Mouse (Mus musculus): ENCODE results near the gene Dlgap4. TPM values are rescaled to one million over a fixed set of nuclear protein-coding genes. Genes with fewer than 3 reads are reported as not detected.

The Dlgap4 gene
- total and polyA plus RNA-seq, 2 experiments from 2014 or later: 166 to 173 TPM

DNA sequence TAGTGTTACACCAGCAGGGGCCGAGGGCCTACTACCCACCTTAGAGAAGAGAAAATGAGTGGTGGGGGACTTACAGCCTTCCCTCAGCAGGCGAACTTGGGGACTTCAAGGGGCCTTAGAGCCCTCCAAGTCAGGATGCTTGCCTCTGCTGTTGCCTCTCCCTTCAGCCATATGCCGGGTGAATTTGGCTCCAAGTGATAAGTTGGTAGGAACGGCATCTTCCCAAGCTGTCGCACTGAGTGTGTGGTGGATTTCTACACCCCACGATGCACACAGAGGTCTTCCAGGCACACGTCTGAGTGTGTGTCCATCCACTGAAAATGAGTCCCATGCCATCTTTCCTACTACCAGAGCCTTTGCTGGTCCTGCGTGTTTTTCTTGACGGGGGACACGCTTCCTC, 49.7 kb downstream of the Dlgap4 start:
- no peak for ATAC-seq
- WGBS: 78% methylated on average over 10 of the region's 10 CpGs
- Histone ChIP-seq H3K27ac (no peak overlapping the region), H3K4me1 (ENCODE audit: insufficient read depth, low read length) (peaks cover 8% of the 10 kb centered on the region), H3K9ac (replicated peaks; ENCODE audit: low read length) (no peak overlapping the region), H3K4me3 (ENCODE audit: low read length) (no peak overlapping the region), H3K27me3 (ENCODE audit: insufficient read depth, low read length) (no peaks in the 10 kb centered on the region), H3K4me2 (ENCODE audit: low read depth, low read length) (no peak overlapping the region), H3K9me3 (ENCODE audit: low read length) (no peaks in the 10 kb centered on the region), H3K36me3 (ENCODE audit: insufficient read depth, low read length) (no peaks in the 10 kb centered on the region)
- DNase-seq (ENCODE audit: low spot score): no peak
- no peak for TF ChIP-seq CTCF (IDR thresholded peaks at IDR 0.05; ENCODE audit: low read depth)

DNA sequence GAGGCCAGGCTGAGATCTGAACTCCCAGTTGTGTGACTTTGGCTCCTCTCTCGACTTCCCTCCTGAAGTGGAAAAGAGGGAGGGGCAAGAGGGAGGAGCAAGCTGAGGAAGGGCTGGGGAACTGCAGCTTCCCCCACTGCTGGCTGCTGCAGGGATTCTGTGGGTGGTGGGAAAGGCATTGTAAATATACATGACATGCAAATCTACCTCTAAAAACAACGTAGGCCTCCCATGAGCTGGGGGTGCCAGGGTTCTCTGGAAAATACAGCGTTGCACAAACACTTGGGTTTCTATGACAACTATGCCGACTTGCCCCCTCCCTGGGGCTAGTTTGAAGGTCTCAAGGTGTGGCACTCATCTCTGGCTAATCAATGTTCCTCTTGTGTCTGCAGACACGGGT, 50.9 kb downstream of the Dlgap4 start:
- DNase-seq (ENCODE audit: low spot score): no peak
- H3K4me1 ChIP-seq (ENCODE audit: insufficient read depth, low read length): peaks cover 8% of the 10 kb centered on the region
- 19% methylated on average over 5 of the region's 5 CpGs for WGBS
- no peak overlapping the region for H3K4me2 ChIP-seq (ENCODE audit: low read depth, low read length)
- no peaks in the 10 kb centered on the region for H3K27me3 ChIP-seq (ENCODE audit: insufficient read depth, low read length)
- no peak for TF ChIP-seq CTCF (IDR thresholded peaks at IDR 0.05; ENCODE audit: low read depth)
- H3K36me3 ChIP-seq (ENCODE audit: insufficient read depth, low read length): no peaks in the 10 kb centered on the region
- no peak overlapping the region for H3K27ac ChIP-seq
- no peak for ATAC-seq
- H3K4me3 ChIP-seq (ENCODE audit: low read length): no peak overlapping the region
- H3K9ac ChIP-seq (replicated peaks; ENCODE audit: low read length): no peak overlapping the region
- no peaks in the 10 kb centered on the region for H3K9me3 ChIP-seq (ENCODE audit: low read length)

DNA sequence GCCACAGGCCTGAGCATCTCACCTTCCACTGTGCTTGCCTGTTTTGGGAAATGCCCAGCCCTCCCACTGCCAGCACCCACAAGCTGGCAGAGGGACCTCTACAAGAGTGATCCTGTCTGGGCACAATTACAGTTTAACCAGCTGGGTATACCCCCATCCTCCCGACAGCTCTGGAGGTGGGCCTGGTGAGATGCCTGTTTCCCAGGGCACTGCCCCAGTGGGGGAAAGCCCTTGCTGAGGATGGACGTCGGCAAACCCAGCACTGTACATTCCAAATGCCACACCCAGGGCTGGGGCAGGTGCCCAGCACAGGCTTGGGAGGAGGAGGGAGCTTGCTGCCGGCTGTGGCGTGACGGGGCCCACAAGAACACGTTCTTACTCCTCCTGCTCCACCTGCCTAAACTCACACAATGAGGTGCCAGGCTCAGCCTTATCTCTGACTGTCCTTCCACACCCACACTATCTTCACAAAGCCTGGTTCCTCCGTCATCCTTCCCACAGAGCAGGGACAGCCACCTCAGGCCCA, 51.6 kb downstream of the Dlgap4 start:
- TF ChIP-seq CTCF (IDR thresholded peaks at IDR 0.05; ENCODE audit: low read depth): no peak
- peaks cover 8% of the 10 kb centered on the region for H3K4me1 ChIP-seq (ENCODE audit: insufficient read depth, low read length)
- DNase-seq (ENCODE audit: low spot score) (no peak), ATAC-seq (no peak)
- no peaks in the 10 kb centered on the region for H3K36me3 ChIP-seq (ENCODE audit: insufficient read depth, low read length)
- H3K9ac ChIP-seq (replicated peaks; ENCODE audit: low read length): no peak overlapping the region
- H3K9me3 ChIP-seq (ENCODE audit: low read length): no peaks in the 10 kb centered on the region
- no peak overlapping the region for H3K27ac ChIP-seq
- WGBS: 52% methylated on average over 8 of the region's 8 CpGs
- H3K4me2 ChIP-seq (ENCODE audit: low read depth, low read length): no peak overlapping the region
- no peaks in the 10 kb centered on the region for H3K27me3 ChIP-seq (ENCODE audit: insufficient read depth, low read length)
- H3K4me3 ChIP-seq (ENCODE audit: low read length): no peak overlapping the region

DNA sequence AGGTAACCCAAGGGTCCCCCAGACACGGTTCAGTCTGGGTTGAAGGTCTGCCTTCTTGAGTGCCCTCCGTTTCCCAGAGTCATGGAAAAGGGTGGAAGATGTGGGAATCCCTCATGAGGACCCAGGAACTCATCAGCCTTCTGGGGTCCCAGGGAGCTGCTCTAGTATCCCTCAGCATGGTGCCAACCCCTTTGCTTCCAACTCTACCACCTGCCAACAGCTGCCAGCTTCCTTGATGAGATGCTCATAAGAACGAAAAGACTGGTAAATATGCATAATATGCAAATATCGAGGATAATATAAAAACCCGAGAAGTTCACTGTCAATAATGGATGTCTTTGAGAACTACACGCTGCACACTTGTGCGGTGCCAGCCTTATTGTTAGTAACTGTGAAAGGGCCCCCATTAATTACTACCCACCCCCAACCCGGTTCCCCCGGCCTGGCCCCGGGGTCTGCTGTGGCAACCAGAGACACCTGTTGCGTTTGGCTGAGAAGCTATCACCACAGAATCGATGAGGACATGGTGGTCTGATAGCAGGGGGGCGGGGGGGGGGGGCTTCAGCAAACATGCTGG, 52.2 kb downstream of the Dlgap4 start:
- 0 out of 2 replicates have a peak overlapping the region, but pooled peaks have one; percentile 16 for H3K4me2 ChIP-seq (ENCODE audit: low read depth, low read length)
- H3K27ac ChIP-seq: no peak overlapping the region

DNA sequence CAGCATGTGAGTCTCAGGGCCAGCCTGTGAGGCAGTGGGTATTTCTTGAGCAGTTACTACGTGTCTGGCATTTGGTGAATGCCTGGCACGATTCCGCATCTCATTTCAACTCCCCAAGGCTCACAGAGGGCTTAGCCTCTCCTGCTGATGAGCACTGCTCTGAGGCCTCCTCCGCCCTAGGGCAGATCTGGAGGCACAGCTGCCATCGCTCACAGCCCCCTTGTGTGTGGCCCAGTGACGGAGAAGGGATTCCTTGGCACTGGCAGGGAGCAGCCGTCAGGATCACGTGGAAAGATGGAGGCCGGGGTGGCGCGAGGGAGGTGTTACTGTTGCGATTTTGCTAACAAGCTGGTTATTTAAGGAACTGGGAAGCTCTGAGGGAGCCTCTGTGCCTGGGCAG, 52.7 kb downstream of the Dlgap4 start:
- Histone ChIP-seq H3K4me3 (ENCODE audit: low read length) (no peak overlapping the region), H3K4me2 (ENCODE audit: low read depth, low read length) (peak overlapping the region; percentile 16; the same call in 1 of the 2 replicates), H3K27ac (peak overlapping the region; percentile 41; the same call in 1 of the 2 replicates), H3K36me3 (ENCODE audit: insufficient read depth, low read length) (no peaks in the 10 kb centered on the region), H3K27me3 (ENCODE audit: insufficient read depth, low read length) (no peaks in the 10 kb centered on the region), H3K4me1 (ENCODE audit: insufficient read depth, low read length) (peaks cover 8% of the 10 kb centered on the region), H3K9ac (replicated peaks; ENCODE audit: low read length) (0 out of 2 replicates have a peak overlapping the region, but pooled peaks have one; percentile 3), H3K9me3 (ENCODE audit: low read length) (no peaks in the 10 kb centered on the region)
- WGBS: 25% methylated on average over 12 of the region's 12 CpGs
- DNase-seq (ENCODE audit: low spot score) (peak; percentile 71), ATAC-seq (peak; percentile 86)
- TF ChIP-seq CTCF (IDR thresholded peaks at IDR 0.05; ENCODE audit: low read depth): no peak

More for the DNA sequence above, 52.2 kb downstream of the Dlgap4 start:
- Histone ChIP-seq H3K4me1 (ENCODE audit: insufficient read depth, low read length) (peaks cover 8% of the 10 kb centered on the region), H3K36me3 (ENCODE audit: insufficient read depth, low read length) (no peaks in the 10 kb centered on the region), H3K27me3 (ENCODE audit: insufficient read depth, low read length) (no peaks in the 10 kb centered on the region), H3K4me3 (ENCODE audit: low read length) (no peak overlapping the region), H3K9me3 (ENCODE audit: low read length) (no peaks in the 10 kb centered on the region), H3K9ac (replicated peaks; ENCODE audit: low read length) (no peak overlapping the region)
- 43% methylated on average over 13 of the region's 13 CpGs for WGBS
- DNase-seq (ENCODE audit: low spot score) (no peak), ATAC-seq (peak; percentile 36; the same call in 1 of the 2 replicates)
- no peak for TF ChIP-seq CTCF (IDR thresholded peaks at IDR 0.05; ENCODE audit: low read depth)

DNA sequence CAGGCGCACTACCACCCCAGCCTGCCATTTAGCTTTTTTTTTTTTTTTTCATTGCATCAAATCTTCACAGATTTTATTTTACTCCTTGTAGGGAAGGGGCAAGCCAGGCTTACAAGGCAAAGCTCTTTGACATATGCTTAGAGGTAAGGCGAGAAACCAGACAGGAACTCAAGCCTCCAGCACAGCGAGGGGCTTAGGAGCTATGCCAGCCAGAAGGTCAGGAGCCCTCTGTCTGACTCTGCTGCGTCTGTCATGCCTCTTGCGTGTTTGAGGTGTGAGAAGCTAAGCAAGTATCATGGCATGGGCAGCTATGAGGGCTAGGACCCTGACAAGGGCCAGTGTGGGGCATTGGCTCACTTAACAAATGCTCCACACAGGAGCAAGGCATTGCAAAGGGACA, 53.8 kb downstream of the Dlgap4 start:
- Histone ChIP-seq H3K27me3 (ENCODE audit: insufficient read depth, low read length) (no peaks in the 10 kb centered on the region), H3K9ac (replicated peaks; ENCODE audit: low read length) (no peak overlapping the region), H3K4me1 (ENCODE audit: insufficient read depth, low read length) (peaks cover 8% of the 10 kb centered on the region), H3K36me3 (ENCODE audit: insufficient read depth, low read length) (no peaks in the 10 kb centered on the region), H3K27ac (no peak overlapping the region), H3K4me3 (ENCODE audit: low read length) (no peak overlapping the region), H3K9me3 (ENCODE audit: low read length) (no peaks in the 10 kb centered on the region), H3K4me2 (ENCODE audit: low read depth, low read length) (no peak overlapping the region)
- 70% methylated on average over 5 of the region's 5 CpGs for WGBS
- no peak for TF ChIP-seq CTCF (IDR thresholded peaks at IDR 0.05; ENCODE audit: low read depth)
- no peak for DNase-seq (ENCODE audit: low spot score)
- no peak for ATAC-seq

DNA sequence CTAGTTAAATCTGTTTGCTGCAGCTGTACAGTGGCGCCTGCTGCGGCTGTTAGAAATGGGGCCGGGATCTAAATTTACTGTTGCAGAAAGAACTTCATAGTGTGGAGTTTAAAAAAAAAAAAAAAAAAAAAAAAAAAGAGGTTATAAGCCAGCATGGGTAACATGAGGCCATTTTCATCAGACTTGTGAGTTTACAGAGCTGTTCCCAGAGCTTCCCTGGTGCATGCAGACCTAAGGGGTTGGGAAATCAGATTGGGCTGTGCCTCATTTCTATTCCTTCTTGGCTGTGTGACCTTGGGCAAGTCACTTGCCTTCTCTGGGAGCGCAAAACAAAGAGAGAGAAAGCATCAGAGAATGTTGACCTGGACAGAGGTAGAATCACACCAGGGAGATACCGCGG, 55.1 kb downstream of the Dlgap4 start:
- 89% methylated on average over 6 of the region's 6 CpGs for WGBS
- Histone ChIP-seq H3K9me3 (ENCODE audit: low read length) (no peaks in the 10 kb centered on the region), H3K9ac (replicated peaks; ENCODE audit: low read length) (no peak overlapping the region), H3K27me3 (ENCODE audit: insufficient read depth, low read length) (no peaks in the 10 kb centered on the region), H3K4me3 (ENCODE audit: low read length) (no peak overlapping the region), H3K27ac (no peak overlapping the region), H3K36me3 (ENCODE audit: insufficient read depth, low read length) (no peaks in the 10 kb centered on the region), H3K4me1 (ENCODE audit: insufficient read depth, low read length) (peaks cover 8% of the 10 kb centered on the region), H3K4me2 (ENCODE audit: low read depth, low read length) (no peak overlapping the region)
- no peak for ATAC-seq
- no peak for DNase-seq (ENCODE audit: low spot score)
- TF ChIP-seq CTCF (IDR thresholded peaks at IDR 0.05; ENCODE audit: low read depth): no peak
